Mouse (Mus musculus): Measurements from ENCODE around the gene Espn.

Espn gene

DNA sequence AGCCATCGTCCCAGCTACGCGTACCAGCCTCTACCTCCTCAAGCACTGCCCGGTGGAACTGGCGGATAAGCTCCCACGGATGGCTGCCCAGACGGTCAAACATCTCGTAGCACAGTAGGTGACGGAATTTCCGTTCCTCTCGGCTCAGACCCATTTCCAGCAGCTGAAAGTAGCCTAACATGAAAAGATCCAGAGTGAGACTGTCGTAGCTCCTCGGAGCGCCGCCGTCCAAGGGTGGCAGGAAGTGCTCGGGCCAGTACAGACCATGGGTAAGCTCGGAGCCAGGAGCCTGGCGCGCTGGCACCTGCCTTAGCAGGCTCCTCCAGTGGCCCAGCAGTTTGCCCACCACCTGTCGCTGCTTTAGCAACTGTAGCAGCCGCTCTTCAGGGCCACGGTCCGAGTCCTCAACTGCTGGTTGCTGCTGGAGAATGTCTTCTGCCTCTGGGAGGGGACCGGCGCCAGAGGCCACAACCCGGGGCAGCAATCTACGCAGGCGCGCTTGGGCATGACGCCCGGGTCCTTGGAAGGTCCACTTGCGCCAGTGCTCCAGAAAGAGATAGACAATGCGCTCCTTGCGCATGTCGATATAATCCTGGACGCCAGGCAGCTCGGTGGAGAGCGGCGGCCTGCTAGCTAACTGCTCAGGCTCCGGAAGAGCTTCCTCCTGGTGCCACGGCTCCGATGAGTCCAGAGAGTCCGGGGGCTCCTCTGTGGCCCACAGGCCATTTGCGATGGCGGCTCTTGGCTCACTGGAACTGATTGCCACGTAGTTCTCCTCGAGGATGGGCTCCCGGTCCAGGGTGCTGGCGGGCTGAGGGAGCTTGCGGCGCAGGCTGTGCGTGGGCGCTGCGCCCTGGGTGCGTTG lies 26.8 kb downstream of the Espn start:
- DNase-seq: no peak

DNA sequence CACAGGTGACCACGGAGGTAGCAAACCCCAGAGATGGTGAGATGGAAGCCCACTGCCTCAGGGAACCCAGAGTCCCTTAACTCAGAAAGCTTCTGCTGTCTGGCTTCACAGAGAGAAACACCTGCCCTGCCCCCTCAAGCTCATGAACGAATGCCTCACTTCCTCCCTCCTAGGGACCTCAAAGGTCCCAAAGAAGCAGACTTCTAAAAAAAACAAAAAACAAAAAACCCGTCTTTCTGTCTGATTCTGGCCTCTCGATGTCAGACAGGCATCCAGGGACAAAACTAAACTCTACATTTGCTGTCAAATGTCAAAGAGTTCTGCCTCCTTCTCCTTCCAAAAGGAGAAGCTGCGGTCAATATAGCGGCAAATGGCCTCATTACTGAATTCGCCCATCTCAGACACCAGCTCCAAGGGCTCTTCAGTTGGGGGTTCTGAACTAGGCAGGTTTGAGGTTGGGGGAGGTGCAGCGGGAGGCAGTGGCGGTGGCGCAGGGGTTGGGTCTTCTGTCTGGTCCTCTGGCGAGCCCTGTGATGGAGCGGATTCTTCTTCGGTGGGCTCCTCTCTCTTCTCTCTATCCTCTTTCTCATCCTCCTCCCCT lies 27.7 kb downstream of the Espn start:
- DNase-seq: no peak

DNA sequence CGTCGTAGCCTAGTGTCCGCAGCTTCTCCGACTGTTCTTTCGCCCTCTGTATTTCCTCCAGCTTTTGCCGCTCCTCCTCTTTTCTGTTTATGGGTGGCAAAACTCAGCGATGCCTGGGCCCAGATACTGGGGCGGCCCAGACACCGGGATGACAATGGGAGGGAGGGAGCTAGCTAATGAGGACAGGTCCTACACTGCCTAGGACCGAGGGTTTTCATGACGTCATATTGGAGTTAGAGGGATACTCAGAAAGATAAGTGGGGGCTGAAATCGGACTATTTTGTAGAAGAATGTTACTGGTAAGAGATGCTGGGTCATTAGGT lies 31.0 kb downstream of the Espn start:
- DNase-seq: no peak

DNA sequence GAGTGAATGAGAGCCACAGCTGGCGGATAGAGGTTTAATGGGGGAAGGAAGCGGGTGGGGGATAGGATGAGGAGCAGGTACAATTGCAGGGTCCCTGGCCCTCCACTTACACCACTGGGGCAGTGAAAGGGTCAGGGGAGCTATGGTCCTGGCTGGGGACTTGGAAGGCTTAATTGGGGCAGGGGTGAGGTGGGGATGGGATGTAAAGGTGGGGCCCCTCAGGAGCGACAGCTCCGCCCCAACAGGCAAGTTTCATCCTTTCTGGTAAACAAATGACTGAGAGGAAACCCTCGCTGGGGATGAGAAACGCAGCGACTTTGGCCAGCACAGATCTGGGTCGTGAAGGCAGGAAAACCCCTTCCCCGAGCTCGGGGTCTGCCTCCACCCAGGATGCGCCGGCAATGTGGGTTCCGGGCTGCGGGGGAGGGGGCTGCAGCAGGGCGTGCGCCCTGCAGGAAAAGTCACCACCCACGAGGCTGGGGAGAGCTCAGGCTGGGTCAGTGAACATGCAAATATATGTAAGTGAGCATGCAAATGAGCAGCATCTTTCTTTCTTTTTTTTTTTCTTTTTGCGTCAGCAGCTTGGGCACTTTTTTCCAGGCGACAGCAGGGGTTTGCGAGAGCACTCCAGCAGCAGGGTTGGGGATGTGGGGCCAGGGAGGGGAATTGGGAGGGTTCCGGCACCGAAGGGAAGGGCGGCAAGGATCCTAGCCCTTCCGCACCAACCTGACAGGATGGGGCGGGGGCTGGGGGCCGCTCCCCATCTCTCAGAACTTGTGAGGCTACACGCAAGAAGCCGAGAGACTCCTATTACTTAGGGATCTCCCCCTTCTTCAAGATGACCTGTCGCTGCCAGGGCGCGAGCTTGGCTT lies 31.6 kb downstream of the Espn start:
- no peak for DNase-seq

DNA sequence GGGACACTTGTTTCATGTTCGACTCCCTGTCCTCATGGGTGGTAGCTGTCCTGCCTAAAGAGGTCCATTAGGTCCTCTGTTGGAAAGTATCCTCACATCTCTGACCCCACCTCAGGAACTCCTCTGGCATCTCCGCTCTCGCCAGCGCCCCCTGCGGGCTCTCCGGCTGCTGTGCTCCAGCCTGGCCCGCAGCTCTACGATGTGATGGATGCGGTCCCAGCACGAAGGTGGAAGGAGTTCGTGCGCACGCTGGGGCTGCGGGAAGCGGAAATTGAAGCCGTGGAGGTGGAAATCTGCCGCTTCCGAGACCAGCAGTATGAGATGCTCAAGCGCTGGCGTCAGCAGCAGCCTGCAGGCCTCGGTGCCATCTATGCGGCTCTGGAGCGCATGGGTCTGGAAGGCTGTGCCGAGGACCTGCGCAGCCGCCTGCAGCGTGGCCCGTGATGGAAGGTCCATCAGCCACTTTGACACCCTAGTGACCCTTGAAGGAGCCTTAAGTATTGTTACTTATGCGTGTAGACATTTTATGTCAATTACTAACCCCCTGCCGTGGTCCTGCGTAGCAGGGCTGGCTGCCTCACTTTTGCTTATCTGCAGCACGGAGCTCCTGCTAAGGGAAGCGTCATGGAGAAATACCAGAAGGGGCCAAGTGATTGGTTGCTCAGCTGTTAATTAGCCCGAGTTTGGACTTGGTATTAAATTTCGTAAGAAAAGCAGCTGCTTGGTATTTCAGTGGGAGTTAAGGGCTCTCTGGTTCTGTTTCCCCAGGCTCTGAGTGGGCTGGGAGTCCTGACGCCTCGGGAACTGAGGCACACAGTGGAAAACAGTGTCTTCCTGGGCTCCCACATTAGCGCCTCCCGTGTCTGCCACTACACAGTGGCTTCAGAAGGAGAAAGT lies 32.5 kb downstream of the Espn start:
- DNase-seq: no peak

DNA sequence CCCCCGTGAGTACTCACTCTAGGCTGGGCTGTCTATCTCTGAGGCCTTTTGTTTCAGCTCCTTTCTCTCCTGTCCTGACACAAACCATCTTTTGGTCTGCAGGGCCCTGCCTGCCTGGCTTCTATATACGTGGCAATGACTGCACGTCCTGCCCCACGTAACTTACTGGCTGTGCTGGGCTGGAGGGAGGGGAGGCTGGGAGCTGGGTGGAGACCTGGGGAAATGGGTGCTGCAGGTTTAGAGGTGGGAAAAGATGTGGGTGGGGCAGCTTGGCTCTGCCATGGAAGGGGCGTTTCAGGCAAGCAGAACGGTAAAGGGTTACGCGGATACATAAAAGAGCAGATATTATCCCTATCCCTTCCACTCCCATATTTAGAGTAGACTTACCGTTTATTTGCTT lies 34.6 kb downstream of the Espn start:
- no peak for DNase-seq

DNA sequence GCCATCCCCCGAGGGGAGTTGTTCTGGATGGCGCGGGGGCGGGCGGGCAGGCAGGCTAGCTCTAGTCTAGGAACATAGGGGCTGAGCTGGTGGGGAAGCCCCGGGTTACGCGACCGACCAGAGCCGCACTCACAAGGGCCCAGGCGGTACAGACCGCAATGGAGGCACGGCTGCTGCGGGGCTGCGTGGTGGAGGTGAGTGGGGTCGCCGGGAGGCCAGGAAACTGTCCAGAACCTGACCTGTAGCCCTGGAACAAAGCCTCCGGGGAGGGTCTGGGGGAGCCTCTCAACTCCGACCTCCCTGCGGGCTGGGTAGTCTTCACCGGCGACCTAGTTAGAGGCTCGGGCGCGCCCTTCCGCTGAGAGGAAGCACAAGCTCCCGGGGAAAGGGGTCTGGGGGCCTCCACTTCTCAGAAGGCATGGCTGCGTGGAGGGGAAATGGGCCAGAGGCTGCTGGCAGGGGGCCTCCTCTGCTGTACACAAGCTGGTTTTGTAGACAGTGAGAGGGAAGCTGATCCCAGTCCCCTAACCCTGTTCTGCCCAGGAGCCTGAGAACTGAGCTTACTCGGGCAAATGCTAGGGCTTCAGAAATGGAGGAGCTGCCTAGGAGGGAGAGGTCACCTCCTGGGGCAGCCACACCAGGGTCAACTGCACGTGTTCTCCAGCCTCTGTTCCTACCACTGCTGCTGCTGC lies 36.1 kb downstream of the Espn start, which contains the start of gene Tnfrsf25:
TSS of gene Tnfrsf25 (plus strand) at position 14 of the 692 bp plus-strand sequence.
- no peak for DNase-seq

DNA sequence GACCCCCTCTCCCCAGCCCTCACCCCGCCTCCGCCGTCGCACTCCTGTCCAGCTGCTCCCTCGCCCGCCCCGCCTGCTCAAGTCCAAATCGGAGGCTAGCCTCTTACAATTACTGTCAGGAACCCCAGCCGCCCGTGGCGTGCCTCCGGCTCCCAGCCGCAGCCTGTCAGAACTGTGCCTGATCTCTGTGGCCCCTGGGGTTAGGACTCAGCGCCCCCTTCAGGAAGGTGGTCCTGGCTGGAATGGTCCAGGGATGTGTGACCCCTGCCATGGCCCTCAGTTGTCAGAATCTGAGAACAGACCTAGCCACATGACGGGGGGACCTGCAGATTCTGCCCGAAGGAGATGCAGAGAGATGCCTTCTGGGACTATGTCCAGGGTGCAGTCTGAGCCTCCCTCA lies 38.1 kb downstream of the Espn start:
- no peak for DNase-seq

DNA sequence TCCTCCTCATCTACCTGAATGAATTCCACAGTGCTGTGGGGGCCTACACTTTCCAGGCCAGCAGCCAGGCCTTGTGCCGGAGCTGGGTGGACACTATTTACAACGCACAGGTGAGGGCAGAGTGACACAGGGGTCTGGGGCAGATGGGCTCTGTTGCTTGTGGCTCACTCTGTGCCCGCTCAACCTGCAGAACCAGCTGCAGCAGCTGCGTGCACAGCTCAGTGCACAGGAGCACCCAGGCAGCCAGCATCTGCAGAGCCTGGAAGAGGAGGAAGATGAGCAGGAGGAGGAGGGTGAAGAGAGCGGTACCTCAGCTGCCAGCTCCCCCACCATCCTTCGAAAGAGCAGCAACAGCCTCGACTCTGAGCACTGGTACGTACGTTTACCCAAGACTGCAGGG lies 39.8 kb downstream of the Espn start:
- no peak for DNase-seq

DNA sequence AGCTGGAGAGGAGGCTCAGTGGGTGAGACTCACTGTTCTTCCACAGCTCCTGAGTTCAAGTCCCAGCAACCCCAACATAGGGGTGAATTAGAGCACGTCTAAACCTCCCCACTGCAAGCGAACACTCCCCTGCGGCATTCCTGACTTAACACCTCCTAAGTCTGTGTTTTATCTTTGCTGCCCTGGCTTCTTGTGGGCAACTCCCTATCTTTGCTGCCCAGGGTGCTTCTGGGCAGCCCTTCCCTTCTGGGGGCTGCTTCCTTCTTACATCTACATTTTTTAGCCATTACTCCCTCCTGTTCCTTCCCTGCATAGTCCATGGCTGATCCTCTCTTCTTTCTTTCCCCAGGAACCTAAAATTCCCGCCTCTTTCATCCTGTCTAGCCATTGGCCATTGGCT lies 41.5 kb downstream of the Espn start:
- no peak for DNase-seq

DNA sequence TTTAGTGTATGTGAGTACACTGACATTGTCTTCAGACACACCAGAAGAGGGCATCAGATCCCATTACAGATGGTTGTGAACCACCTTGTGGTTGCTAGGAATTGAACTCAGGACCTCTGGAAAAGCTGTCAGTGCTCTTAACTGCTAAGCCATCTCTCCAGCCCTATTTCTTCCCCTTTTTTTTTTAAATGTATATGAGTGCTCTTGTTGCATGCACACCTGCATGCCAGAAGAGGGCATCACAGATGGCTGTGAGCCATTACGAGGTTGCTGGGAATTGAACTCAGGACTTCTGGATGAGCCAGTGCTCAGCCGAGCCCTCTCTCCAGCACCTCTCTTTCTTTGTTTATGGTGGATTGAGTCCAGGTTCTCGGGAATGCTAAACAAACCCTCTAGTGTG lies 42.7 kb downstream of the Espn start:
- DNase-seq: no peak

DNA sequence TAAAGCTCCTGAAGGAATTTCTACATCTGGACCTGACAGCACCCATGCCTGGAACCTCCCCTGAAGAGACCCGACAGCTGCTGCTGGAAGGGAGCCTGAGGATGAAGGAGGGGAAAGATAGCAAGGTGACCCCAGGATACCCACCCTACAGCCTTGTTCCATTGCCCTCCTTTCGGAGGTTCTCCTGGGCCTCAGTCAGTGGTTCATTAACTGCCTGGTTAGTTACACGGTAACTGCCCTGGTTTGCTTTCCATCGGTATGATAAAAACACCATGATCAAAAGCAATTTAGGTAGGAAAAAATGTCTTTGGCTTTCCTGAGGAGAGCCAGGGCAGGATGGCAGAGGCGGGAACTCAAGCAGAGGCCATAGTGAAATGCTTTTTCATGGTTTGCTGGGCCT lies 43.5 kb downstream of the Espn start:
- no peak for DNase-seq

DNA sequence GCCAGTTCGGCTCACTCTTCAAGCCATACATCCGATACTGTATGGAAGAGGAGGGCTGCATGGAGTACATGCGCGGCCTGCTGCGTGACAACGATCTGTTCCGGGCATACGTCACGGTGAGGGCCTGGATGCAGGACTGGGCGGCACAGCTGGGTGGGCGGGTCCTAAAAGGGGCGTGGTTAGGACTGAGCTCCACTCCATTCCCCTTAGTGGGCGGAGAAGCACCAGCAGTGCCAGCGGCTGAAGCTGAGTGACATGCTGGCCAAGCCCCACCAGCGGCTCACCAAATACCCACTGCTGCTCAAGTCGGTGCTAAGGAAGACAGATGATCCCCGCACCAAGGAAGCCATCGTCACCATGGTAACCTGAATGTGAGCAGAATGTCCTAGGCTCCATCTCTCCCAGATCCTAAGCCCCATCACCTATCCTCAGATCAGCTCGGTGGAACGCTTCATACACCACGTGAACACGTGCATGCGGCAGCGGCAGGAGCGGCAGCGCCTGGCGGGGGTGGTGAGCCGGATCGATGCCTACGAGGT lies 44.1 kb downstream of the Espn start:
- DNase-seq: peak; percentile 91

DNA sequence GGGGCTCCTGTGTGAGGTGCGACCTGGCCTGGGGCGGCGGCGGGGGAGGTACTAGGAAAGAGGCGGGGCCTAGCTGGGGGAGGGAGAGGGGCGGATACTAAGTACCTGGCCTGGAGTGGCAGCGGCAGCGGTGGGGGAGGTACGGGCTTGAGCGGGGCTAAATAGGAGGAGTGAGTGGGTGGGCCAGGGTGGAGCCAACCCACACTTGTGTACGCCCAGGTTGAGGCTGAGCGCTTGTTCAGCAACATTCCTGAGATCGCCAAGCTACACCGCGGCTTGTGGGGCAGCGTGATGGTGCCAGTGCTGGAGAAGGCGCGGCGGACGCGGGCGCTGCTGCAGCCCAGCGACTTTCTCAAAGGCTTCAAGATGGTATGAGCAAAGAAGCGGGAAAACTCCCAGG lies 44.7 kb downstream of the Espn start:
- peak; percentile 94 for DNase-seq

DNA sequence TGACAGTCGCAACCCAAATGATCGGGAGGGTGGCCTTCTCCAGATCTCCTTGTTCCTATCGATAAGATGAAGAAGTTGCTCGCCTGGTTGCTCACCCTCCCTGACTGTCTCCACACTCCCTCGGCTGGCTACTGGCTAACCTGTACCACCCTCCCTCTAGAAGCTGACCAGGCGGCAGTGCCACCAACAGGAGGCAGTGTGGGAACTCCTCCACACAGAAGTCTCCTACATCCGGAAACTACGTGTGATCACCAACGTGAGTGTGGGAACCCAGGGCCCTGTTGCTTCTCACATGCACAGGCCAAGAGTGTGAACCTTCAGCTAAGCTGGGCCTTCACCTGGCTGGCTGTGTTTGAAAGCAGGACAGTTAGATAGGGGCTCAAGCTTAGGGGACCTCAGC lies 45.4 kb downstream of the Espn start:
- DNase-seq: peak; percentile 49

DNA sequence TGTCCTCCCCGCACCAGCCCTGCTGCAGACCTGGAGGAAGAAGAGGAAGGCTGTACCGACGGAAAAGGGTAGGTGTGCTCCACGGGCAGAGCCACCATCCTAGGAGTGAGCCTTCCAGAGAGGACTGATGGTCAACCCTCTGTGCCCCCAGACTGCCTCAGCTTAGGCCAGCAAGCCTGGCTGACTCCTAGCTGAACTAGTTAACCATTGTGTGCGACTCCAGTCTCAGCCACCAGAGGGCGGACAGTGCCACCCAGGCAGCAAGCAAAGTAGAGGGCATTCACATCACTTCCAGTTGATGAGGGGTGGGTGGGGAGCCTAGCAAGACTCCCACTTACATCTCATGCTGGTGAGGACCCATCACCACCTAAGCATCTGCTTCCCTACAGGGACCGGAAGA lies 49.1 kb downstream of the Espn start:
- DNase-seq: peak; percentile 69

DNA sequence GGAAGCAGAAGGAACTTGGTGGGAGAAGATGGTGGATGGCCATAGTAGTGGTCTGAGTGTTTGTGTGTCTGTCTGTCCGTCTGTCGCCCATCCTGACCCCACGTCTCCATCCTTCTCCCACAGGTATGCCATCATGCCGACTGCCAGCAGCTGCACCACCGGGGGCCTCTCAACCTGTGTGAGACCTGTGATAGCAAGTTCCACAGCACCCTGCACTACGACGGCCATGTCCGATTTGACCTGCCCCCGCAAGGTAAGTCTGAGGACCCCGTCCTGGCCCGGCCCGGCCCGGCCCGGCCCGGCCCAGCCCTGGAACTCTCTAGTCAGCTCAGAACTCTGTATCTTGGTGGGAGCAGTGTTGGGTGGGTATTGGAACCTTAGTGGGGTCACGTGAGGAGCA lies 50.2 kb downstream of the Espn start:
- no peak for DNase-seq

DNA sequence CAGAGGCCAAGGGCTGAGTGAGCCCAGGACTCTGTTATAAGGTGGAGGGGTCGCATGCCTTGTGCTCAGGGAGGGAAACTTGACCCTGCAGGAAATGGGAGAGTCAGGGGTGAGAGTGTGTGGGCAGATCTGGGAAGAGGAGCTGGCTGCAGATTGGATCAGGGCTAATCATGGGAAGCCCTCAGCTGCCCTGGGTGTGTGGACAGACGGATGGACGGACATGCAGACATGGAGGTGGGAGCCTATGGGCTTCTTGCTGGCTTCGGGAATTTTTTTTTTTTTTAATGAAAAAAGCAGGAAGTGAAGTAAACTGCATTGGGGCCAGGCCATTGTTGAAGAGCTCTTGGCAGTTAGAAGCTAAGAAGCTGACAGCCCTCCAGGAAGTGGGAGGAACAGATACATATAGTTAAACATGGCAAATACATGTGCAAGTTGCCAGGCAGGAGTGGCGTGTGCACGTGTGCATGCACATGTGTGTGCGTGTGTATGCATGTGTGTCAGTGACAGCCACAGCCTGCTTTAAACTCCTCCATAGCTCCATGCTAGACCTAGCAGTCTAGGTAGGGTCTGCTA lies 51.0 kb downstream of the Espn start:
- DNase-seq: no peak

DNA sequence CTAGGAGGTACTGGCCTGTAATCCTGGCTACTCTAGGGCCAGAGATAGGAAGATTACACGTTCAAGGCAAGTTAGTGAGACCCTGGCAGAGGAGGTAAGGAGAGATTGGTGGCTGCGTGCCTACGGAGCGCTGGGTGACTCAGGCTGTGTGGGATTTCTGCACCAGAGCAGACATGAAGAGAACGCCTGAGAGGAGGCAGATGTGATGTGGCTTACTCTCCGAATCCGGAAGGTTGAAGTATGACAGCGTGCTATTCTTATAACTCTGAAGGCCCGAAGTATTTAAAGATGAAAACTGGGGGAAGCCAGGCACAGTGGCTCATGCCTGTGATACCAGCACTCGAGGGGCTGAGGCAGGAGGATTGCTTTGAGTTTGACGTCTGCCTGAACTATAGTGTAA lies 51.6 kb downstream of the Espn start:
- DNase-seq: no peak

DNA sequence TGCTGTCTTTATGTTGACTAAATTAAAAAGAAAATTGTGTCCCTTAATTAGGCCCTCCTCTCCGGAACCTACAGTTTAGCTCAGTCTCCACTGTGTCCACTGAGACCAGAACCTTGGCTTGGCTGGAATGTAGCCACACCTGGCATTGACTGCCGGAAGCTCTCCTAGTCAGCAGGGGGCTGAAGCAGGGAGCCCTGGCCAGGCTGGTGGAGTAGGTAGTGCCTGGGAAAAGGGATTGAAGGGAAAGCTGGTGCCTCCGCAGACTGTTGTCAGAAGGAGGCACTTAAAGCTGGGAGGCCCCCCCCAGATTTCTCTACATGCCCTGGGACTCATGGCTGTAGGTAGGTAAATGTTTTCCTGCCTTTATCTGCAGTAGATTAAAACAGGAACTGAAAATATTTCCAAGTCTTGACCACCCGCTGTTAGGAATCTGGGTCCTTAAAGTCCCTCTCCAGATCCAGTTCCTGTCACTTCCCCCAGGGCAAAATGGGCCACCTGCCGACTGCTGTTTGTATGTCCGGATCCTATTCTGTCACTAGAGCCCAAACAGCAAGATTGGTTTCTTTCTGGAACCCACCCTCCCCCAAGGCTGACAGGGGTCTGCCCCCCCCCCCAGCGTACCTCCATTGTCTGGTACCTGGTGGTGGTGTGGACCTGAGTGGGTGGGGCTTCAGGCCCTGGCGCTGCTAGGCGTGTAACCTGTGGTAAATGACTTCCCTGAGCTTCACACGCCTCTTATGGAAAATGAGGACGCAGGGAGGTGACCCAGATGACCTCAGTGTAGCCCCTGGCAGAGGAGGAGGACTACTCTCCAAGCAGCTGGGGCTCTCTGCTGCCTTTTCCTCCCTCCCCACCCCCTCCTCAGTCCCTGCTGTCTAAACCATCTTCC lies 54.0 kb downstream of the Espn start:
- DNase-seq: peak; percentile 33
